Mouse (Mus musculus) midbrain, embryonic 12.5 days (tissue): ENCODE data around the gene Rpgrip1. TPM values are rescaled to one million over a fixed set of nuclear protein-coding genes. Genes with fewer than 3 reads are reported as not detected.

Experiments used
- polyA plus RNA-seq: library from polyadenylated mRNA; unstranded; fragments of >200 nt; fragmentation: Nextera tagmentation; extraction: Ambion mirVana; gene quantifications from 2 replicates; pipeline ENCODE4 v1.2.1, GENCODE M21; 2016

Rpgrip1 gene
- polyA plus RNA-seq, 1 experiment from 2014 or later = 62.6 TPM

Other genes with a start within 250 kb of the Rpgrip1 start
- gene Mettl17, start 225.9 kb upstream of the Rpgrip1 start, polyA plus RNA-seq = 61.9 and 68.0 TPM in 2 replicates
- gene Slc39a2, start 217.8 kb upstream of the Rpgrip1 start, polyA plus RNA-seq = 1.2 and 1.6 TPM in 2 replicates
- 21.6 and 24.0 TPM in 2 replicates for gene Ndrg2, start 196.5 kb upstream of the Rpgrip1 start, polyA plus RNA-seq
- gene Tppp2, start 192.3 kb upstream of the Rpgrip1 start, polyA plus RNA-seq = not detected in 2 replicates
- gene Rnase13, start 187.9 kb upstream of the Rpgrip1 start, polyA plus RNA-seq = not detected in 2 replicates
- gene Arhgef40, start 126.0 kb upstream of the Rpgrip1 start, polyA plus RNA-seq = 116 and 122 TPM in 2 replicates
- gene Tmem253, start 95.0 kb upstream of the Rpgrip1 start, polyA plus RNA-seq = 1.0 and 2.1 TPM in 2 replicates
- gene Zfp219, start 90.0 kb upstream of the Rpgrip1 start, polyA plus RNA-seq = 111 and 112 TPM in 2 replicates
- not detected in 2 replicates for gene Olfr221, start 68.2 kb upstream of the Rpgrip1 start, polyA plus RNA-seq
- gene Hnrnpc, start 6.7 kb upstream of the Rpgrip1 start, polyA plus RNA-seq = 770 and 818 TPM in 2 replicates
- 75.2 and 82.9 TPM in 2 replicates for gene Supt16, start 86.7 kb downstream of the Rpgrip1 start, polyA plus RNA-seq
- 62.1 and 62.5 TPM in 2 replicates for gene Chd8, start 147.1 kb downstream of the Rpgrip1 start, polyA plus RNA-seq
- gene Tox4, start 168.4 kb downstream of the Rpgrip1 start, polyA plus RNA-seq = 53.0 and 54.2 TPM in 2 replicates
- 38.5 and 45.8 TPM in 2 replicates for gene Rab2b, start 168.8 kb downstream of the Rpgrip1 start, polyA plus RNA-seq
- gene Mettl3, start 194.4 kb downstream of the Rpgrip1 start, polyA plus RNA-seq = 58.8 and 62.1 TPM in 2 replicates
- 70.3 and 77.6 TPM in 2 replicates for gene Sall2, start 218.1 kb downstream of the Rpgrip1 start, polyA plus RNA-seq
- not detected in 2 replicates for gene Olfr1513, start 245.7 kb downstream of the Rpgrip1 start, polyA plus RNA-seq